ENCODE assay signal across 12 mouse cellular contexts in genomic region chr12:117585390-117585789, GRCm38 (mm10).
DNase-seq lines count a peak whose midpoint lies in the region; ATAC-seq and TF ChIP-seq lines count a peak whose summit lies in the region.
"Had no signal": no experiment of that assay in that cellular context is flagged by ENCODE, and none has a peak within 500 bp of the region (broad histone marks: within the 10 kb centered on the region; RNA-seq: fewer than 3 reads in every experiment).

No protein-coding gene starts in this region.

- no peak overlapping the region for H3K4me3 ChIP-seq in heart, embryonic 11.5 days (ENCODE audit: low read depth, low read length)
- no peak overlapping the region for H3K4me3 ChIP-seq in liver, embryonic 11.5 days (ENCODE audit: low read depth, low read length)
- H3K4me3 ChIP-seq in liver, postnatal 0 days (ENCODE audit: low read depth, low read length), result no peak overlapping the region
- no peak overlapping the region for H3K4me3 ChIP-seq in liver, embryonic 13.5 days (replicated peaks)
- H3K4me3 ChIP-seq in thymus, adult 2 months (ENCODE audit: control insufficient read depth, insufficient read depth, low read length), result no peak overlapping the region
- H3K4me3 ChIP-seq: embryonic facial prominence, embryonic 10.5 days; embryonic facial prominence, embryonic 12.5 days; forebrain, embryonic 13.5 days had no signal

- no peaks in the 10 kb centered on the region for H3K4me1 ChIP-seq in heart, embryonic 11.5 days (ENCODE audit: control insufficient read depth, insufficient read depth, low read length)
- no peaks in the 10 kb centered on the region for H3K4me1 ChIP-seq in liver, embryonic 11.5 days (replicated peaks; ENCODE audit: control insufficient read depth, insufficient read depth, low read length)
- H3K4me1 ChIP-seq in liver, postnatal 0 days (ENCODE audit: insufficient read depth), result no peaks in the 10 kb centered on the region
- H3K4me1 ChIP-seq in liver, embryonic 13.5 days (replicated peaks), result no peaks in the 10 kb centered on the region
- H3K4me1 ChIP-seq in thymus, adult 2 months (replicated peaks; ENCODE audit: control insufficient read depth, insufficient read depth, low read length), result no peaks in the 10 kb centered on the region
- H3K4me1 ChIP-seq: forebrain, embryonic 13.5 days had no signal

- no peak overlapping the region for H3K9ac ChIP-seq in heart, embryonic 11.5 days (ENCODE audit: low read depth, low read length)
- no peak overlapping the region for H3K9ac ChIP-seq in liver, embryonic 11.5 days (ENCODE audit: low read depth, low read length)
- H3K9ac ChIP-seq in liver, postnatal 0 days (replicated peaks), result no peak overlapping the region
- H3K9ac ChIP-seq in liver, embryonic 13.5 days, result no peak overlapping the region
- H3K9ac ChIP-seq: embryonic facial prominence, embryonic 12.5 days; forebrain, embryonic 13.5 days had no signal

- no peaks in the 10 kb centered on the region for H3K27me3 ChIP-seq in heart, embryonic 11.5 days (ENCODE audit: control insufficient read depth, insufficient read depth, low read length)
- H3K27me3 ChIP-seq in liver, embryonic 11.5 days (replicated peaks; ENCODE audit: control insufficient read depth, insufficient read depth, low read length), result no peaks in the 10 kb centered on the region
- no peaks in the 10 kb centered on the region for H3K27me3 ChIP-seq in liver, postnatal 0 days (ENCODE audit: insufficient read depth, low read length)
- no peaks in the 10 kb centered on the region for H3K27me3 ChIP-seq in liver, embryonic 13.5 days
- no peaks in the 10 kb centered on the region for H3K27me3 ChIP-seq in thymus, adult 2 months (ENCODE audit: control insufficient read depth, insufficient read depth, low read length)
- H3K27me3 ChIP-seq: CH12.LX; embryonic facial prominence, embryonic 12.5 days; forebrain, embryonic 13.5 days had no signal

- H3K36me3 ChIP-seq in heart, embryonic 11.5 days (ENCODE audit: control insufficient read depth, insufficient read depth, low read length), result no peaks in the 10 kb centered on the region
- no peaks in the 10 kb centered on the region for H3K36me3 ChIP-seq in liver, embryonic 11.5 days (ENCODE audit: control insufficient read depth, insufficient read depth, low read length)
- H3K36me3 ChIP-seq in liver, postnatal 0 days (replicated peaks; ENCODE audit: insufficient read depth, low read length), result no peaks in the 10 kb centered on the region
- no peaks in the 10 kb centered on the region for H3K36me3 ChIP-seq in liver, embryonic 13.5 days
- H3K36me3 ChIP-seq in thymus, adult 2 months (ENCODE audit: control insufficient read depth, insufficient read depth, low read length), result no peaks in the 10 kb centered on the region
- H3K36me3 ChIP-seq: embryonic facial prominence, embryonic 10.5 days; embryonic facial prominence, embryonic 12.5 days; G1E had no signal

- no peak for TF ChIP-seq EP300 in liver, postnatal 0 days (IDR thresholded peaks at IDR 0.05; ENCODE audit: low read depth)

- WGBS in heart, embryonic 11.5 days (ENCODE audit: insufficient replicate concordance), result 53% methylated on average over 2 of the region's 2 CpGs
- 39% methylated on average over 2 of the region's 2 CpGs for WGBS in liver, embryonic 11.5 days
- WGBS in liver, postnatal 0 days (ENCODE audit: insufficient replicate concordance), result 55% methylated on average over 2 of the region's 2 CpGs
- WGBS in liver, embryonic 13.5 days (ENCODE audit: insufficient replicate concordance), result 24% methylated on average over 2 of the region's 2 CpGs
- 93% methylated on average over 2 of the region's 2 CpGs for WGBS in thymus, adult 2 months

- peak; percentile 7 for DNase-seq in heart, adult 11 months
- no peak for DNase-seq in liver, embryonic 11.5 days (ENCODE audit: low spot score)
- no peak for DNase-seq in liver, postnatal 0 days
- no peak for DNase-seq in liver, embryonic 13.5 days
- DNase-seq in thymus, adult 2 months, result no peak

- no peak for TF ChIP-seq POLR2A in thymus, adult 2 months (IDR thresholded peaks at IDR 0.05; ENCODE audit: control insufficient read depth, extremely low read depth, insufficient read depth, low read length, poor library complexity)

- TF ChIP-seq CTCF in liver, postnatal 0 days (IDR thresholded peaks at IDR 0.05; ENCODE audit: low read depth), result no peak
- TF ChIP-seq CTCF in thymus, adult 2 months (IDR thresholded peaks at IDR 0.05; ENCODE audit: borderline replicate concordance, control insufficient read depth, extremely low read depth, insufficient read depth, low read length, poor library complexity), result no peak

- ATAC-seq in heart, embryonic 11.5 days (replicated peaks; ENCODE audit: insufficient number of reproducible peaks, low FRiP score, low TSS enrichment), result no peak
- ATAC-seq in liver, embryonic 11.5 days (replicated peaks; ENCODE audit: low FRiP score), result peak; percentile 53; the same call in 1 of the 2 replicates
- no peak for ATAC-seq in liver, postnatal 0 days
- ATAC-seq in liver, embryonic 13.5 days (ENCODE audit: low read depth), result peak; percentile 54; the same call in 1 of the 2 replicates
- peak; percentile 56; the same call in 1 of the 2 replicates for ATAC-seq in megakaryocyte-erythroid progenitor cell, adult 5-6 weeks (replicated peaks; ENCODE audit: low FRiP score, low TSS enrichment, poor library complexity, severe bottlenecking)
- ATAC-seq: forebrain, embryonic 13.5 days had no signal

- H3K27ac ChIP-seq in heart, embryonic 11.5 days (ENCODE audit: low read depth, low read length), result no peak overlapping the region
- H3K27ac ChIP-seq in liver, embryonic 11.5 days (ENCODE audit: low read depth, low read length), result no peak overlapping the region
- H3K27ac ChIP-seq in liver, postnatal 0 days (ENCODE audit: low read depth), result no peak overlapping the region
- no peak overlapping the region for H3K27ac ChIP-seq in liver, embryonic 13.5 days
- no peak overlapping the region for H3K27ac ChIP-seq in thymus, adult 2 months (ENCODE audit: control insufficient read depth, insufficient read depth, low read length)
- H3K27ac ChIP-seq: embryonic facial prominence, embryonic 10.5 days; embryonic facial prominence, embryonic 12.5 days; forebrain, embryonic 13.5 days had no signal

- no peak overlapping the region for H3K4me2 ChIP-seq in heart, embryonic 11.5 days
- no peak overlapping the region for H3K4me2 ChIP-seq in liver, embryonic 11.5 days
- no peak overlapping the region for H3K4me2 ChIP-seq in liver, postnatal 0 days (ENCODE audit: low read depth, low read length)
- no peak overlapping the region for H3K4me2 ChIP-seq in liver, embryonic 13.5 days
- H3K4me2 ChIP-seq: embryonic facial prominence, embryonic 12.5 days; forebrain, embryonic 13.5 days had no signal

- no peaks in the 10 kb centered on the region for H3K9me3 ChIP-seq in heart, embryonic 11.5 days (replicated peaks; ENCODE audit: control insufficient read depth, low read length)
- H3K9me3 ChIP-seq in liver, embryonic 11.5 days (ENCODE audit: control insufficient read depth, low read length), result no peaks in the 10 kb centered on the region
- H3K9me3 ChIP-seq in liver, postnatal 0 days (ENCODE audit: low read length), result no peaks in the 10 kb centered on the region
- H3K9me3 ChIP-seq in liver, embryonic 13.5 days (replicated peaks), result no peaks in the 10 kb centered on the region
- H3K9me3 ChIP-seq: embryonic facial prominence, embryonic 10.5 days; embryonic facial prominence, embryonic 12.5 days; forebrain, embryonic 13.5 days had no signal

Comparison
In these comparisons a context has a peak if more than half of its experiments do, and no peak if none do; other contexts are left out.
1. ATAC-seq: peak in liver, embryonic 11.5 days (single experiment), liver, embryonic 13.5 days (single experiment) and megakaryocyte-erythroid progenitor cell, adult 5-6 weeks (single experiment); none in heart, embryonic 11.5 days (single experiment) and liver, postnatal 0 days (single experiment).